Mouse (Mus musculus): ENCODE measurements around the gene Spi1.

Spi1 gene

GRCm38 (mm10) chr2:91123521-91123920 is 41.3 kb downstream of the Spi1 start:
- DNase-seq (ENCODE audit: low spot score in 2 of 2): no peak

GRCm38 (mm10) chr2:91125101-91125500 is 42.9 kb downstream of the Spi1 start:
- DNase-seq (ENCODE audit: low spot score in 2 of 2): no peak

GRCm38 (mm10) chr2:91128761-91129160 is 46.6 kb downstream of the Spi1 start:
- DNase-seq (ENCODE audit: low spot score in 2 of 2): no peak

- no peak for DNase-seq (ENCODE audit: low spot score in 2 of 2)
Observed at GRCm38 (mm10) chr2:91130126-91130525, 47.9 kb downstream of the Spi1 start.

GRCm38 (mm10) chr2:91131251-91131650 is 49.1 kb downstream of the Spi1 start:
- no peak for DNase-seq (ENCODE audit: low spot score in 2 of 2)

GRCm38 (mm10) chr2:91132035-91132434 is 49.8 kb downstream of the Spi1 start:
- DNase-seq (ENCODE audit: low spot score in 2 of 2): no peak

- DNase-seq (ENCODE audit: low spot score in 2 of 2): no peak
Observed at GRCm38 (mm10) chr2:91136513-91137412, 54.6 kb downstream of the Spi1 start.

- no peak for DNase-seq (ENCODE audit: low spot score in 2 of 2)
Observed at GRCm38 (mm10) chr2:91137481-91137880, 55.3 kb downstream of the Spi1 start.

- no peak for DNase-seq (ENCODE audit: low spot score in 2 of 2)
Observed at GRCm38 (mm10) chr2:91139311-91139710, 57.1 kb downstream of the Spi1 start.

GRCm38 (mm10) chr2:91139764-91140163 is 57.6 kb downstream of the Spi1 start:
- DNase-seq (ENCODE audit: low spot score in 2 of 2): no peak

GRCm38 (mm10) chr2:91142920-91143319 is 60.7 kb downstream of the Spi1 start:
- DNase-seq (ENCODE audit: low spot score in 2 of 2): no peak

GRCm38 (mm10) chr2:91143401-91143800 is 61.2 kb downstream of the Spi1 start:
- DNase-seq (ENCODE audit: low spot score in 2 of 2): no peak

GRCm38 (mm10) chr2:91148101-91148500 is 65.9 kb downstream of the Spi1 start:
- DNase-seq (ENCODE audit: low spot score in 2 of 2): no peak

- no peak for DNase-seq (ENCODE audit: low spot score in 2 of 2)
Observed at GRCm38 (mm10) chr2:91151331-91151730, 69.1 kb downstream of the Spi1 start.

- DNase-seq (ENCODE audit: low spot score in 2 of 2): no peak
Observed at GRCm38 (mm10) chr2:91152885-91153377, 70.7 kb downstream of the Spi1 start.

- DNase-seq (ENCODE audit: low spot score in 2 of 2): no peak
Observed at GRCm38 (mm10) chr2:91154091-91154490, 71.9 kb downstream of the Spi1 start.

- DNase-seq (ENCODE audit: low spot score in 2 of 2): no peak
Observed at GRCm38 (mm10) chr2:91157002-91157752, 75.0 kb downstream of the Spi1 start.

- DNase-seq (ENCODE audit: low spot score in 2 of 2): no peak
Observed at GRCm38 (mm10) chr2:91160591-91160990, 78.4 kb downstream of the Spi1 start.

- no peak for DNase-seq (ENCODE audit: low spot score in 2 of 2)
Observed at GRCm38 (mm10) chr2:91162952-91163351, 80.8 kb downstream of the Spi1 start.

- DNase-seq (ENCODE audit: low spot score in 2 of 2): no peak
Observed at GRCm38 (mm10) chr2:91163532-91163931, 81.3 kb downstream of the Spi1 start.

- no peak for DNase-seq (ENCODE audit: low spot score in 2 of 2)
Observed at GRCm38 (mm10) chr2:91164991-91165390, 82.8 kb downstream of the Spi1 start.

All from spleen, postnatal 36 days (tissue).